Mouse (Mus musculus) CD4-positive, CD25-positive, alpha-beta regulatory T cell, adult 2 months (primary cell): ENCODE measurements around the gene Acbd4.

Experiments used
- DNase-seq: peaks from one replicate; pipeline ENCODE4 v3.0.0-alpha.2; 2012; ENCODE audit warnings: low read depth, low spot score

Acbd4 gene

GRCm38 (mm10) chr11:103081631-103082030 is 19.9 kb upstream of the Acbd4 start:
- DNase-seq, result no peak

GRCm38 (mm10) chr11:103093306-103093705 is 8.2 kb upstream of the Acbd4 start:
- DNase-seq, result no peak

GRCm38 (mm10) chr11:103093862-103094833 is 7.3 kb upstream of the Acbd4 start:
- DNase-seq, result no peak

- no peak for DNase-seq
These were observed 6.3 kb upstream of the Acbd4 start for GRCm38 (mm10) chr11:103095107-103095670.

GRCm38 (mm10) chr11:103095801-103096200 is 5.7 kb upstream of the Acbd4 start:
- DNase-seq, result no peak

GRCm38 (mm10) chr11:103096979-103097894 is 4.2 kb upstream of the Acbd4 start:
- DNase-seq, result no peak

- no peak for DNase-seq
These were observed 2.8 kb upstream of the Acbd4 start for GRCm38 (mm10) chr11:103098531-103099190.

GRCm38 (mm10) chr11:103099352-103099940 is 2.0 kb upstream of the Acbd4 start:
- no peak for DNase-seq

GRCm38 (mm10) chr11:103100361-103100760 is 1.1 kb upstream of the Acbd4 start:
- no peak for DNase-seq

- DNase-seq, result peak; percentile 65
These were observed 502 bp downstream of the Acbd4 start for GRCm38 (mm10) chr11:103101866-103102501.

- peak; percentile 97 for DNase-seq
These were observed 1.4 kb downstream of the Acbd4 start for GRCm38 (mm10) chr11:103102725-103103349.

- no peak for DNase-seq
These were observed 2.1 kb downstream of the Acbd4 start for GRCm38 (mm10) chr11:103103621-103104020.

GRCm38 (mm10) chr11:103104469-103104868 is 3.0 kb downstream of the Acbd4 start:
- no peak for DNase-seq

GRCm38 (mm10) chr11:103105180-103105725 is 3.8 kb downstream of the Acbd4 start:
- no peak for DNase-seq

GRCm38 (mm10) chr11:103105810-103106209 is 4.3 kb downstream of the Acbd4 start:
- no peak for DNase-seq

- DNase-seq, result no peak
These were observed 4.9 kb downstream of the Acbd4 start for GRCm38 (mm10) chr11:103106386-103106785.

- no peak for DNase-seq
These were observed 9.8 kb downstream of the Acbd4 start for GRCm38 (mm10) chr11:103111301-103111700.

GRCm38 (mm10) chr11:103111881-103112551 is 10.5 kb downstream of the Acbd4 start:
- DNase-seq, result no peak

GRCm38 (mm10) chr11:103112552-103112912 is 11.1 kb downstream of the Acbd4 start:
- DNase-seq, result no peak
